Mouse (Mus musculus): Measurements from ENCODE around the gene Spsb4.
"Not testable (repeated sequence)": the region's sequence is repeated elsewhere in the genome, so short reads cannot be mapped to it uniquely, and the experiment has no call there.

The Spsb4 gene

DNA sequence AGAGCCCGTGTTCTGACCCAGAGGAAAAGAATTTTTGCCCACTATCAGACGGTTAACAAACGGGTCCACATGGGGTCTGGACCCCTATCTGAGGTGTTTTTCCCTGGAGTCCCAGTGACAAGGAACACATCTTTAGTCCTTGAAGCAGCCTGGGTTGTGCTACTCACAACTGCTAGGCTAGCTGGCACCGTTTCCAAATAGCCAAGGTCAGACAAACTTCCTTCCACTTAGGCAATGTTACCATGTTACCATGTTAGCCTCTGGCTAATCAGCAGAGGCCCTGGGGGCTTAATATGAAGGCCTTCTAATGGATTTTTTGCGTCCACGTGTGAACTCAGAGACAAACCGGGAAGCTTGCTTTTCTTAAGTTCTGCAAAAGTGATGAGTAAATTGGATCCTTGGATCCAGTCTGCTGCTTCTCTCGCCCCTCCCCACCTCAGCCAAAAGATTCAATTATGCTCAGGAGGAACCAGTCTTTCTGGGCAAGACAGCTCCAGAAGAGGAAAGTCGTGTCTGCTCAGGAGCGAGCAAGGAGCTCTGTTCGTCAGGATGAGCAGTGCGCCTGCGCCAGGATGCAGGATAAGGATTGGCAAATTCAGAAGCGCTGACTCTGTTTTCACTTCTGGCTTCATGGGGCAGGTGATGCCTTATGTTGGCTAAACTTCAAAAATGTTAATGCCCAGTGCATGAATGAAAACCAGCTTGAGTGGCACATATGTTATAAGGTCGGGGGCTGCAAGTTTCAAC is 64.4 kb downstream of the Spsb4 start:
- DNase-seq (ENCODE audit: extremely low spot score, low spot score) = no peak

DNA sequence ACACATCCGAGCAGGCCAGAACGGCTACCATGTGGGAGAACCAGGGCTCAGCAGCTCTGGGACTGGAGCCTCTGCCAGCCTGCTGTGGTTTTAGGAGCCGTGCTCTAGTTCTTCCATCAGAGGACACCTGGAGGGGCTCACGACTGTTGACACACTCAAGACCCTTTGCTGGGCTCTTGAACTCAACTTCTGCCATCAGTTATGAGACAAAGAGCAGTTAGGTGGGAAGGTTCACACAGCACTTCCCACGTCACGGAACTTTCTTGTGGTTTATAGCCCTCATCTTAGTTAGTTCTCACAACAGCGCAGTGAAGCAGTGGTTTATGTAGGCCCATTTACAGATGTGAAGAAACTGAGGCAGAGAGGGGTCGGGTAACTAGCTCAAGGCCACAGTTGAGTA is 65.2 kb downstream of the Spsb4 start:
- DNase-seq (ENCODE audit: extremely low spot score, low spot score) = no peak

DNA sequence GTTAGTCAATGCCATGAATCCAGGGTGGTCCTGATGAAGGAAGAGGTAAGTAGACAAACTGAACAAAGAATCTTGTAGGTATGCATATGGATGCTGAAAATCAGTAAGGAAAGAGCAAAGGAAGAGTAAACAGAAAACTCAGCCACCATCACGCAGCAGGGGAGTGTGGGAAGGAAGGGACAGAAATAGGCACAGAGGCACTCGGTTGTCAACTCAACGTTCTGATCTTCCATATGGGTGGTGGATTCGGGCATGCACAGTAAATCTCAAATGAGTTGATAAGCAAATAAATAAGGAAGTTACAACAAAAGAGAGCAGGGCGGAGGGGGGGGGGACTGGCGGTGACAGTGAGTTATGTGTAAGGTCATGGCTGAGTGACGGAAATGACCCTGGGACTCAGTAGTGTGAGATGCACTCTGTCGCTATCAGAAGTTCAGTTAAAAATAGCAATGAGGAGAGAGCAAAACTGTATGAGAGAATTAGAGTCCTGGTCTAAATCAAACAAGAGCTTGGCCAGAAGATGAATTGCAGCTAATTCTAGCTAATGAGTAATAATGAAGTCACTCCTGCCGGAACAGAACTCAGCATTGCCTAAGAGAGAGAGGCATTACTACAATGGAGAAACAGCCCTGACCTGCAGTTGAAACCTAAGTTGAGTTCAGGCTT is 66.2 kb downstream of the Spsb4 start:
- DNase-seq (ENCODE audit: extremely low spot score, low spot score) = no peak

DNA sequence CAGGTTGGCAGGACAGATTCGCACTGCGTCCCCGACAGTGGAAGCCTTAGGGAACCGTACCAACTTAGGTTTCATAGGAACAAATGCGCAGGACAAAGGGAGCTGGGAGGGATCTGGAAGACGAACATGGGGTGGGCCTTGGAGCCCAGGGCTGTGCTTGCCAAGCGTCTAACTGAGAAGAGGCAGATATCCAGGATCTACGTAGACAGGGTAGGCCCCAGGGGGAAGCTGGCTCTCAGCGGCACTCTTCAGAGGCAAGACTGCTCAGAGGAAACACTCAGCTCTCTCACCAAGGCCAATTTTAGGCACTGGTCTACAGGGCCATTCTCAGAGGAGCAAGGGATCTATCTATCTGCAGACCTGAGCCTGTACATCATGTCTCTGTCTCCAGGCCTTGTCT is 69.1 kb downstream of the Spsb4 start:
- DNase-seq (ENCODE audit: extremely low spot score, low spot score) = no peak

DNA sequence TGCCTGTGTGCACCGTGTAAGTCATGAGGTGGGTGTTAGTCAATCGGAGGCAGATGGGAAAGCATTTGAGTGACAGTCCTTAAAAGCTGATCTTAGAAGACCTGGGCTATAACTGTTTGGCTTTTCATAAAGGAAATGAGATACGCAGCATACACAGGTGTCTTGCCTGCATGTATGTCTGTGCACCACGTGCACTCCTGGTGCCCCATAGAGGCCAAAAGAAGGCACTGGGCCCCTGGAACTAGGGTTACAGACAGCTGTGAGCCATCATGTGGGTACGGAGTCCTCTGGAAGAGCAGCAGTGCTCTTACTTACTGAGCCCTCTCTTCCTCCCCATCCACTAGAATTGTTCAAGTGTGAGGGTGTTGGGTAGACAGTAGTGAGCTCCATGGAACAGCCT is 70.1 kb downstream of the Spsb4 start:
- DNase-seq (ENCODE audit: extremely low spot score, low spot score) = no peak

DNA sequence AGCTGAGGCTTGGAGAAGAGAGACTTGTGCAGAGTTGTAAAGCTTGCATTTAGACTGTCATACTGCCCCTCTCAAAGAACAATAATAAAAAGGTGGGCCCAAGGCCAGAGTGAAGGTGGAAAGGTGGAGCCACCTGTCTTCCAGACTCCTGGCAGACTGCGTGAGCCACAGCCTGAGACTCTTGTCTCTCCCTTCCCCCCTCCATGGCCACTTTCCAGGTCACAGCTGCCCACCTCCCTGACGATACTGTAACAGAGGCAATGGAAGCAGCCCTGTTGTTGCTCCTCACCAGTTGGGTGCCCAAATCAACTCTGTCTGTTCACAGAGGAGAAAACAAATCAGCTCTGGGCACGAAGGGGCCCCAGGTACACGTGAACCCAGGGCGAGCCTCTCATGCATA is 71.5 kb downstream of the Spsb4 start:
- DNase-seq (ENCODE audit: extremely low spot score, low spot score) = no peak

DNA sequence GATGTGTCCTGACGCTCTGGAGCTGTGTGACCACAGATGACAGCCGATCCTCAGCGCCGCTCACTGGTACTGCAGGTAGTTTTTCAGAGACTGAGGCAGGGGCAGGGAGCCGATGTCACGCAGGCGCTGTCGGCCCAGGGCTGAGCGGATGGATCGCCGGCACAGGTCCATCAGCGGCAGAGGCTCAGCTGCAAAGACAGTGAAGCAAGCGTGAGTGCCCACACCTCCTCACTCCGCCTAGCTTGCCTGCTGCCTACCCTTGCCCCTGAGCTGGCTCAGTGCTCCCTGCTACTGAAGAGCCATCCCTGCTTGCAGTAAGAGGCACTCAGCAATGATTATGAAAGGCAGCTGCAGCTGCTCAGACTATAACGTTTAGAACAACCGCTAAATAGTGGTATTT is 74.1 kb downstream of the Spsb4 start:
- DNase-seq (ENCODE audit: extremely low spot score, low spot score) = no peak

DNA sequence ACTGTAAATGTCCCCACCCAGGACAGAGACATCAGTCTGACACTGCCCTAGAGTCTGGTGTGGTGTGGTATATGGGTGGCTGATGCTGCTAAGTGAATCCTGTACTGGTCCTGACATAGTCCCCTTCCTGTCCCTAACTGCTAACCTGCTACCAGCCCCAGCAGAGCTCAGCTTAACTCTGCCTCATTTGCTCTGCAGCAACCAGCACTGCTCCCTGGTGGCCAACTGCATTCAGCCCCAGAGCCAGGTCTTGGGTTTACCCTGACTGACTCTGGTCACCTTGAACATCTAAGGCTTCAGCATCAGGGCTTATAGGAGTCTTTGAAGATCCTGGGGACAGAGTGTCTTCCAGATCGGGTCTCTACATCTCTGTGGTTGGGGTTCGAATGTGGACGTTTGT is 75.7 kb downstream of the Spsb4 start:
- no peak for DNase-seq (ENCODE audit: extremely low spot score, low spot score)

DNA sequence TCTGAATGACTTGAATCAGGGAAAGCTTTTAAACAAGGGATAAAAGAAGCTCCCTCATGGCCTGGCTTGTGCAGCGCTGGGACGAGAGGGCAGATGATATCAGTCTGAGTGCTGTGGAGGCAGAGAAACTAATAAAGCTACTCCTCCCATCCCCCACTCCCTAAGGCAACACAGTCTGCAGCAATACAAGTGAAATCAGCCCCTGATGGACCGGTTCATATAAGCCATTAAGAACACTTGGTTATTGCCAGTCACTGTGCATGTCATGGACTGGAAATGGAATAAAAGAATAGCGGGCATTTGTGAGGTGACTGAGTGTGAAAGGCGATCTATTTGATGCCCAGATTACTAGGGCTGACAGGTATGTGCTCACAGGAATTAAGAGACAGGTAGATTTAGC is 79.8 kb downstream of the Spsb4 start:
- DNase-seq (ENCODE audit: extremely low spot score, low spot score) = no peak

DNA sequence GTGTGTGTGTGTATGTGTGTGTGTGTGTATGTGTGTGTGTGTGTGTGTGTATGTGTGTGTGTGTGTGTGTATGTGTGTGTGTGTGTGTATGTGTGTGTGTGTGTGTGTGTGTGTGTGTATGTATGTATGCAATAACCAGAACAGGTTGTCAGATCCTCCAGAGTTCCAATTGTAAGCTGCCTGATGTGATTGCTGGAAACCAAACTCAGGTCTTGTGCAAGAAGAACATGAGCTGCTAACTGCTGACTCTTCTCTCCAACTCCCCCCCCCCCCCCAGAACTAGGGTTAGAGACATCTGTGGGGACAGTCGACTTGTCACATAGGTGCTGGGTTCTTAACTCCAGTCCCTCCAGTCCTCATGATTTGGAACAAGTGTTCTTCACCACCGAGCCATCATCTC is 82.2 kb downstream of the Spsb4 start:
- DNase-seq (ENCODE audit: extremely low spot score, low spot score) = not testable (repeated sequence)

DNA sequence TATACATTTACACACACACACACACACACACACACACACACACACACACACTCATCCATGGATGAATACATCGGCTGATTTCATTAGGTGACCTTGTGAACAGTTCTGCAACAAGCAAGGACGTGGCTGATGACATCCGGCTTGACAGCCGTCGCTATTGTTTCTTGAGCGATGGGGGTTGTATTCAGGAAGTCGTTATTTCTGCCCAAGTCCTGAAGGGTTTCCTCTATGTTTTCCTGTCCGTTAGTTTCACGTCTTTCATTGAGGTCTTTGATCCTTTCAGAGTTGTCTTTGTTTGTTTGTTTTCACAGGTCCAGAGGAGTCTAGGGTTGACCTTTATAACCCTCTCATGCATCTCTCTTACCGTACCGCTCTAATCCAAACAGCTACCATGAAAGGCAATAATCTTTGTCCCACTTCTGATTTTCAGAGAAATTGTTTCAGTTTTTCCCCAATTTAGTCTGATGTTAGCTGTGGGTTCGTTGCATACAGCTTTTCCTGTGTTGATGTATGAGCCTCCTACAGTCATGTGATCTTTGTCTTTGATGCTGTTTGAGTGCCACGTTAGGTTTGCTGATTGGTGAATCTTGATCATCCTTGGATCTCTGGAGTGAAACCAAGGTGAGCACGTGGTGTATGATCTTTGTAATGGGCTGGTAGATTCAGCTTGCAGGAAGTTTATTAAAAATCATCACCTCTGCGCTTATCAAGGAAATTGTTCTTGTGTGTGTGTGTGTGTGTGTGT is 82.9 kb downstream of the Spsb4 start:
- DNase-seq (ENCODE audit: extremely low spot score, low spot score) = no peak

DNA sequence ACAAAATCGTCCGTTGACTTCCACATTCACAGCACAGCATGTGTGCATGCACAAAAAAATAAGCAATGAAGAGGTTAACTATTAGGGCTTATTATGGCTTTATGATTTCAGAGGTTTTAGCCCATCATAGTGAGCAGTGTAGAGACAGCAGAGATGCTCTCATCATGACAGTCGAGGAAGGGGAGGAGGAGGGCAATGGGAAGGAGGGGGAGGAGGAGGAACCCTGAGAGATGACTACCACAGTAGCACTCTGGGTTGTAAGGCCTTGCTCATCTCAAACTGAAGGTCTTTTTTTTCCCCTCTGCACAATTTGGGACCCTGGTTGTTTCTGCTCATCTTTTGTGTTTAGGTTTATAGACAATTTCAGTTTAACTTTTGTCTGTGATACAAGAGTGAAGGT is 83.8 kb downstream of the Spsb4 start:
- DNase-seq (ENCODE audit: extremely low spot score, low spot score) = no peak

DNA sequence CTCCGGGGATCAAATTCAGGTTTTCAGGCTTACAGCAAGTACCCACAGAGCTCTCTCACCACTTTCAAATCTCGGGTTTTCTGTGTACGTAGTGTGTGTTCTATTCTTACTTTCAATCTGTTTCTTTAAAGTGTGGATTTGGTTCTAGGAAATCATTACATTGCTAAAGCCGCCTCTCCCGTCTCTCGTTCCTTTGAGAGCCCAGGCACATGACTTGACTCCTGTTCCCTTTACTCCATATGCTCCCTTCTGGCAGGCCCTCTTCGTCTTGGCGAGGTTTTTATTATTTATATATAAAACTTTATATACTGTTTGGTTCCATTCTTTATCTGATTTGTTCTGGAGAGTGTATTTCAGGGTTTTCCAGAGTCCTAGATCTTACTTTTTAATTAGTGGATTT is 85.9 kb downstream of the Spsb4 start:
- DNase-seq (ENCODE audit: extremely low spot score, low spot score) = no peak

DNA sequence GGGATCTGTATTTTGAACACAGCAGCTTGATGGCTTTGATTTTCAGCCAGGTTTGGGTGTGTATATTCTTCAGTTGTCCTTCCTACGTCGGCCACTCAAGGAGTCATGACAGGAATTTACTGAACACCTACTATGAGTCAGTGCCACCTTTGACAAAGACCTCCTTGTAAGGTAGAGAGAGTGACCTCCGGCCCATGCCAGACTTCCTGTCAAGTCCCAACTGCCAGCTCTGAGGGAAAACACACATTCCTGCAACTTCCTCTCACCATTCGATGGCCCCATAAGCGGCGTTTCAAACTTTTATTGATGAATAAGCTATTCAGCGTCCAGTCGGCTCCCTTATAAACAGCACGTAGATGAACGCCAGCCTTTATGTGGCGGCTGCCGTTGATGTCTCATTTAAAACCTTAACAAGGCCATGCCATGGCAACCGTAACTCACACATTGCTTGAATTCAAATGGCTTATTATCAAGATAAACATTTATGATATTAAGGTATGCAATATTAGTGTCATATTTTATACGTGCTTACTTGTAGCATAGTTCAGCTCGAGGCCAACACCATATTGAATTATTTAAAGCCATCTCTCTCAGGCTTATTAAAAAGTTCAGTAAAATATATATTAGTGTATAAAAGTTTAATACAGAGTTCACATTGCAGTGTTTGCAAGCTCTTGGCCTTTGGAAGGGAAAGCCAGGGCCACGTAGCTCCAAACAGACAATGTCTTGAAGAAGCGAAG is 94.9 kb downstream of the Spsb4 start:
- DNase-seq (ENCODE audit: extremely low spot score, low spot score) = no peak

DNA sequence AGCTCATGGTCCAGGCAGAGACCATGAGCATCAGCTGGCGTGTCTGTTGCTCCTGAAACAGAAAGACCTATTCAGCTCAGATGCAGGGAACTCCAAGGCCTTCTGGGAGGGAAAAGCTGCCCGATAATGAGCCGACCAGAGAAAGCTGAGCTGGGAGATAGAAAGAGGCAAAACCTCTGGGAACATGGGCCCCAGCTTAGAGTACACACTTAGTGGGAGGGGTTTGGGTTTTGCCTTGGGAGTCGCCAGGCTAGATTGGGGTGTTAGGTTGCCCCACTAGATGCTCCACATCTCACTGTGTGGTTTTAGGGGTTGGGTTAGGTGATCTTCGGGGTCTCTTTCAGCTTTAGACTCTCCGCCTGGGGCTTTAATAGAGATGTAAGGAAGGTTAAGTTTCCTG is 95.5 kb downstream of the Spsb4 start:
- DNase-seq (ENCODE audit: extremely low spot score, low spot score) = no peak

DNA sequence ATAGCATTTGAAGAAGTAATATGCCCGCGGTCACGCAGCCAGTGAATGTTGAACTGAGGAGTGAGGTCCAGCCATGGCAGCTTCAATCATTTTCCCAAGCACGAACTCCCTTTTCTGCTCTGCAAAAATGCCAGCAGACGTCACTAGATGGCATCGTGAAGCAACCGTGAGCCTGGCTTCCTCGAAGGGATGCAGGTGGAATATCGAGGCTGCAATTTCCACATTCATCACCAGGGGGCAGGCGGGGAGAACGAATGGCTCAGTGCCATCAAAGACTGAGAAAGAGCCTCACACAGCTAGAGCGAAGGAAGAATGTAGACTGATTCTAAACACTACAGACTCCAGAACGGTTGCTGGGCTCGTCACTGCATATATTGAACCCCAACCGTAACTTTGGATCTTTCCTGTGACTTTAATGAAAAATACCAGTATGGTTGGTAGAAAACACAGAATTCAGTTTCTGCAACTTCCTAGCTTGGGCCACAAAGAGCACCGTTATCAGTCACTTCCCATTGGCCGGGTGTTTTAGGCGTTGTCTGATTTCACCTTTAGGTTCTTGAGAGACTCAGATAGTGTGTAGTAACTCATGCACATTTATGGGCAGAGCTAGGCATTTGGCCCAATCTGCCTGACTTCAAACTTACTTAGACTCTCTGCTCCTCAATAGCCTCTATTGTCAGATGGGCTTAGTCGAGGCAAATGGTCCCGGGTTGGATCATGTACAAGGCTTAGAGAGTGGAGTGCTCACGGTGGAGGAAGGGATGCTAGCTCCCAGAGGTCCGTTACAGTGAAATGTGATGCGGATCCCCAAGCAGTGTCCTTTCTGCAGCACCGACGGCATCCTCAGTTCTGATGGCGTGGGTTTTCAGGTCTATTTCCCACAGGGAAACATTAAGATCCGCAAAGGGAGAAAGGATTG is 101.8 kb downstream of the Spsb4 start:
- peak; percentile 98 for DNase-seq (ENCODE audit: extremely low spot score, low spot score)

DNA sequence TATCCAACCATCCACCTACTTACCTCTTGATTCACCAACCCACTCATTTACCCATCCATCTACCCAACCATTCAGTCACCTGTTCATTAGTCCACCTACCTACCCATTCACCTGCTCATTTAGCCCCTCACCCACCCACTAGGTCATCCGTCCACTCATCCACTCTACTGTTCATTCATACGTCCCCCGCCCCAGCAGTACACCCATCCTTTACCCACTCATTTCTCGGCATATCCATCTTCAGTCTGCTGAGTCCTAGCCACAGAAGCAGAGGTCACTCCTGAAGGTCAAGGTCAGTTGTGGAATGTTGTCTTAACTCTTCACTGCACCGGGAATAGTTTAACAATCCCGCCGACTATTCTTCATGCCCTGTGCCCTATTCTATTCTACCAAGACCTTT is 102.6 kb downstream of the Spsb4 start:
- no peak for DNase-seq (ENCODE audit: extremely low spot score, low spot score)

DNA sequence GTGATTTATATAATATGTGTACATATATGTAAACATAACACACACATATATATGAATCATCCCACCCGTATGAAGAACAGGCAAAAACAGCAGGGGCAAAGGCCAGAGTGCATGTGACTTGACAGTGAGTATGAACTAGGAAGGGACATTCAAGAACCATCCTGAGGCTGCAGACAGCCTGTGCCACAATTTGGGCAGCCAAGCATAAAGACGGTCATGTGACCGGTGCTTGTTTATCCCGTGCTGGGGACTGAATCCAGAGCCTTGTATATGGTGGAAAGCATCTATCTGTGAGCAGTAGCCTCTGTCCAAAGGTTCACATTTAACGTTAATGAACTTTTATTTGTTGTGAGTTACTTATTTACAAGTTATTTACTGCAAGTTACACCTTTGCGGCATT is 103.8 kb downstream of the Spsb4 start:
- DNase-seq (ENCODE audit: extremely low spot score, low spot score) = no peak

DNA sequence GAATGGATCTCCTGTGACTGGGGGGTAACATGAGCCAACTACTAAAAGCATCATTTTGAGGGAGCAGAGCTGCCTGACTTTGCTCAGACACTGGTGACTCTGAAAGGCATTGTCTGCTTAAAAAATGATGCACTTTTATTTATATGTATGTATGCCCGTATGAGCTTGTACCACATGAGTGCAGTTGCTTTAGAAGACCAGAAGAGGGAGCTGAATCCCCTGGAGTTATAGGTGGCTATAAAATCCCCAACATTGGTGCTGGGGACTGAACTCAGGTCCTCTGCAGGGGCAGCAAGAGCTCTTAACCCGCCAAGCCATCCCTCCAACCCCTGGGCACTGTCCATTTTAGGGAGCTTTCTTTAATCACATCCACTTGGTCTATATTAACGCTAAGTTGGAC is 104.6 kb downstream of the Spsb4 start:
- DNase-seq (ENCODE audit: extremely low spot score, low spot score) = no peak

DNA sequence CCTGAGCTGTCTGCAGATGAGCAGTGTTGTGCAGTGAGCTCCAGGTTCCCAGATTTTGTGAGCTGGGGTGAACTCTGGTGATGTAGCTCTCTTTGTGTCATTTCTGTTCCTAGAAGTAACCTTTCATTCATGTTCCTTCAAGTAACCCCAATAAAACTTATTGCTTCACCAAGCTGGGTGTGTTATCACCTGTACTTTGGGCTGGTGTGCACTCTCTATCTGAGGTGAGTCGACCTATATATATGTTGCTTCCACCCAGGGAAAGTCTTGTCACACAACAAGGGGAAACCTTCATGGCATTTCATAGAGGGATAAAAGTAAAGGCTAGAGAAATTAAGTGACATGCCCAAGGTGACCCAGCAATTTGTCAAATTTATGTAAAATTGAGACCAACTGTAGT is 109.1 kb downstream of the Spsb4 start:
- DNase-seq (ENCODE audit: extremely low spot score, low spot score) = no peak

DNA sequence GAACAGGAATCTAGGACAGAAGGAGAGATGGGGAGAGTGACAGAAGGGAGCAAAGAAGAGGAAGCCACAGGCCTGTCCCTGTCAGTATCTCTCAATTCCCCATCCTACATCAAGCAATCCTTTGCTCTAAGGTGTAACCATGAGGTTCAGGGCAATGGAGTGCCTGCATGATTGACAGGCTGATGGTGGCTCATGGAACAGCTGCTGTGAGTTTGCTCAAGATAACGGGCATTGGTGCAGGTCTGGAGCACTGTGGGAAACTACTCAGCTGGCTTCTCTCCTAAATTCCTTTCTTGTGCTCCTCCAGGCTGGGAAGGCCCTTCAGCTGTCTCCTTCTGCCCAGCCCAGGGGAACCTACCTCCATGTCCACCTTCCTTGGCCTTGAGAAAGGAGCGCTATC is 109.9 kb downstream of the Spsb4 start:
- DNase-seq (ENCODE audit: extremely low spot score, low spot score) = no peak

Measured in neural tube, embryonic 10.5 days (tissue).